In genomic region chr5:112936632-112937031, GRCm38 (mm10) we compare ENCODE assay signal across 24 mouse cellular contexts. TPM values are rescaled to one million over a fixed set of nuclear protein-coding genes. Genes with fewer than 3 reads are reported as not detected.
"Had no signal": no experiment of that assay in that cellular context is flagged by ENCODE, and none has a peak within 500 bp of the region (broad histone marks: within the 10 kb centered on the region; RNA-seq: fewer than 3 reads in every experiment).

No protein-coding gene starts in this region.

- H3K27me3 ChIP-seq: limb, embryonic 13.5 days; liver, embryonic 12.5 days; liver, embryonic 15.5 days; lung, embryonic 15.5 days; midbrain, embryonic 13.5 days; neural tube, embryonic 13.5 days; stomach, embryonic 15.5 days had no signal

- DNase-seq: kidney, postnatal 14 days; kidney, postnatal 4 days; layer of hippocampus, postnatal 36 days; liver; lung, adult 18-20 months; lung, postnatal 10 days; lung, postnatal 36 days; retina, postnatal 1 day; right cerebral cortex, postnatal 25 days; spleen, adult 18-20 months; thymus, postnatal 25 days had no signal

- H3K9ac ChIP-seq: limb, embryonic 13.5 days; liver, embryonic 12.5 days; liver, embryonic 15.5 days; lung, embryonic 15.5 days; midbrain, embryonic 13.5 days; neural tube, embryonic 13.5 days; stomach, embryonic 15.5 days had no signal

- H3K4me3 ChIP-seq: limb, embryonic 10.5 days; limb, embryonic 13.5 days; liver, embryonic 12.5 days; liver, embryonic 15.5 days; lung, embryonic 15.5 days; megakaryocyte, embryonic 14.5 days; midbrain, embryonic 10.5 days; midbrain, embryonic 13.5 days; myocyte; neural tube, embryonic 13.5 days; stomach, embryonic 15.5 days had no signal

- H3K36me3 ChIP-seq: stomach, embryonic 15.5 days had no signal

- H3K9me3 ChIP-seq: limb, embryonic 10.5 days; limb, embryonic 13.5 days; liver, embryonic 12.5 days; liver, embryonic 15.5 days; lung, embryonic 15.5 days; megakaryocyte, embryonic 14.5 days; midbrain, embryonic 10.5 days; midbrain, embryonic 13.5 days; neural tube, embryonic 13.5 days; stomach, embryonic 15.5 days had no signal

- H3K4me2 ChIP-seq: limb, embryonic 13.5 days; liver, embryonic 12.5 days; liver, embryonic 15.5 days; lung, embryonic 15.5 days; midbrain, embryonic 13.5 days; neural tube, embryonic 13.5 days; stomach, embryonic 15.5 days had no signal

- H3K4me1 ChIP-seq: liver, embryonic 12.5 days; liver, embryonic 15.5 days; lung, embryonic 15.5 days; megakaryocyte, embryonic 14.5 days; midbrain, embryonic 13.5 days had no signal

- ATAC-seq: liver, embryonic 12.5 days; midbrain, embryonic 13.5 days; midbrain, embryonic 16.5 days had no signal

- H3K27ac ChIP-seq: limb, embryonic 10.5 days; limb, embryonic 13.5 days; liver, embryonic 12.5 days; liver, embryonic 15.5 days; lung, embryonic 15.5 days; midbrain, embryonic 10.5 days; midbrain, embryonic 13.5 days; neural tube, embryonic 13.5 days; stomach, embryonic 15.5 days had no signal

RNA-seq across cellular contexts. Expression of gene Myo18b, which starts 40.5 kb away (rescaled TPM):
- total RNA-seq: monocyte, adult 5-6 weeks had no signal
